Mouse (Mus musculus) heart, postnatal 0 days (tissue): ENCODE measurements around the gene Ccdc78.

Experiments
- CTCF ChIP-seq: IDR thresholded peaks from 2 replicates; pipeline ENCODE4 v1.5.1; 2016; ENCODE audit warnings: antibody characterized with exemption, control low read depth, low read depth
- EP300 ChIP-seq: IDR thresholded peaks from 2 replicates; pipeline ENCODE4 v1.6.1; 2016; ENCODE audit warnings: antibody characterized with exemption, low read depth

DNA sequence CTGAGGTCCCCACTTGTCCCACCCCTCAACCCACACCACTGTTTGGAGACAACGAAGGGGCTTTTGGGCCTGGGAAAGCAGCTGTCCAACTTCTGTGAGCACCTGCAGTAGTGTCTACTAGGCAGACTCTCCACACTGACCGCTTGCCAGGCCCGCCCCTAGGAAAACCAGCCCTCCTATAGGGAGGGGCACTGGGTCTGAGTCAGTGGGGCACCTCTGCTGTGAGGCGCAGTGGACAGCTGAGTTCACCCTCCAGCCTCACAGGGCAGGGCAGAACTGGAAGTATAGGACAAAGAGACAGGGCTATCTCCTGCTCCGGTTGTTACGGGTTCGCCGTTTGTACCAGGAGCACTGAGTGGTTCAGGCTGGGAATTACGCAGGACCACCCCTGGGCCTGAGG is 32.1 kb upstream of the Ccdc78 start, which contains the start of gene Msln:
- TF ChIP-seq CTCF (no peak), EP300 (no peak)
